16 mouse cellular contexts compared by ENCODE assay signal in genomic region chr1:82386814-82387771, GRCm38 (mm10).
DNase-seq lines count a peak whose midpoint lies in the region; ATAC-seq and TF ChIP-seq lines count a peak whose summit lies in the region.
"Had no signal": no experiment of that assay in that cellular context is flagged by ENCODE, and none has a peak within 500 bp of the region (broad histone marks: within the 10 kb centered on the region; RNA-seq: fewer than 3 reads in every experiment).

No protein-coding gene starts in this region.

- ATAC-seq in forebrain, embryonic 12.5 days (ENCODE audit: low FRiP score), result no peak; the same call in 1 of the 2 replicates
- no peak for ATAC-seq in forebrain, postnatal 0 days
- peak; percentile 56 for ATAC-seq in midbrain, embryonic 11.5 days (ENCODE audit: low FRiP score)
- ATAC-seq in midbrain, postnatal 0 days (ENCODE audit: low FRiP score), result no peak

- WGBS in forebrain, embryonic 12.5 days, result 54% methylated on average over 6 of the region's 6 CpGs
- 30% methylated on average over 6 of the region's 6 CpGs for WGBS in forebrain, postnatal 0 days
- WGBS in midbrain, embryonic 11.5 days, result 55% methylated on average over 6 of the region's 6 CpGs
- 30% methylated on average over 6 of the region's 6 CpGs for WGBS in midbrain, postnatal 0 days

- H3K27me3 ChIP-seq in forebrain, embryonic 12.5 days, result no peaks in the 10 kb centered on the region
- H3K27me3 ChIP-seq in forebrain, postnatal 0 days (ENCODE audit: insufficient read depth, low read length), result no peaks in the 10 kb centered on the region
- no peaks in the 10 kb centered on the region for H3K27me3 ChIP-seq in midbrain, embryonic 11.5 days (ENCODE audit: control insufficient read depth, insufficient read depth, low read length)
- H3K27me3 ChIP-seq in midbrain, postnatal 0 days (ENCODE audit: insufficient read depth, low read length), result no peaks in the 10 kb centered on the region
- H3K27me3 ChIP-seq: embryonic facial prominence, embryonic 12.5 days; megakaryocyte, embryonic 14.5 days had no signal

- no peak overlapping the region for H3K4me2 ChIP-seq in forebrain, embryonic 12.5 days
- no peak overlapping the region for H3K4me2 ChIP-seq in forebrain, postnatal 0 days (ENCODE audit: low read depth)
- no peak overlapping the region for H3K4me2 ChIP-seq in midbrain, embryonic 11.5 days
- no peak overlapping the region for H3K4me2 ChIP-seq in midbrain, postnatal 0 days (ENCODE audit: low read depth, low read length, poor library complexity, severe bottlenecking)
- H3K4me2 ChIP-seq: embryonic facial prominence, embryonic 12.5 days had no signal

- no peak for TF ChIP-seq CTCF in forebrain, postnatal 0 days (IDR thresholded peaks at IDR 0.05; ENCODE audit: low read depth)
- TF ChIP-seq CTCF in midbrain, postnatal 0 days (IDR thresholded peaks at IDR 0.05), result no peak

- H3K9me3 ChIP-seq in forebrain, embryonic 12.5 days, result no peaks in the 10 kb centered on the region
- no peaks in the 10 kb centered on the region for H3K9me3 ChIP-seq in forebrain, postnatal 0 days (ENCODE audit: low read length)
- no peaks in the 10 kb centered on the region for H3K9me3 ChIP-seq in midbrain, embryonic 11.5 days (ENCODE audit: control insufficient read depth, low read length)
- no peaks in the 10 kb centered on the region for H3K9me3 ChIP-seq in midbrain, postnatal 0 days (ENCODE audit: low read length)
- H3K9me3 ChIP-seq: embryonic facial prominence, embryonic 12.5 days; megakaryocyte, embryonic 14.5 days had no signal

- H3K9ac ChIP-seq in forebrain, embryonic 12.5 days, result no peak overlapping the region
- H3K9ac ChIP-seq in forebrain, postnatal 0 days, result no peak overlapping the region
- H3K9ac ChIP-seq in midbrain, embryonic 11.5 days (ENCODE audit: low read length), result no peak overlapping the region
- H3K9ac ChIP-seq in midbrain, postnatal 0 days (replicated peaks; ENCODE audit: low read length, poor library complexity, severe bottlenecking), result no peak overlapping the region
- H3K9ac ChIP-seq: embryonic facial prominence, embryonic 12.5 days had no signal

- DNase-seq in forebrain, postnatal 0 days, result no peak
- no peak for DNase-seq in midbrain, embryonic 11.5 days (ENCODE audit: low spot score, missing footprints)
- no peak for DNase-seq in midbrain, postnatal 0 days (ENCODE audit: low spot score)
- DNase-seq in mesoderm, embryonic 11.5 days (ENCODE audit: low read depth, low spot score), result peak; percentile 60
- DNase-seq in cerebellum, adult 11-12 months, result no peak
- DNase-seq in left cerebral cortex, postnatal 10 days (ENCODE audit: extremely low spot score in 1 of 2, low spot score in 2 of 2), result no peak
- DNase-seq in kidney, adult 18-20 months, result no peak
- DNase-seq: adrenal gland, postnatal 14 days; cerebellum, postnatal 14 days; gastrocnemius, adult 2 months; heart, adult 2 months; lung, postnatal 10 days; thymus, postnatal 36 days had no signal

- H3K27ac ChIP-seq in forebrain, embryonic 12.5 days, result peak overlapping the region; percentile 59; the same call in 1 of the 2 replicates
- H3K27ac ChIP-seq in forebrain, postnatal 0 days (ENCODE audit: low read depth, low read length), result no peak overlapping the region
- H3K27ac ChIP-seq in midbrain, embryonic 11.5 days (ENCODE audit: low read depth, low read length), result no peak overlapping the region
- H3K27ac ChIP-seq in midbrain, postnatal 0 days (ENCODE audit: low read depth, low read length), result no peak overlapping the region
- H3K27ac ChIP-seq: embryonic facial prominence, embryonic 12.5 days; gastrocnemius, adult 2 months; heart, adult 2 months had no signal

- peaks cover 27% of the 10 kb centered on the region for H3K4me1 ChIP-seq in forebrain, embryonic 12.5 days
- H3K4me1 ChIP-seq in forebrain, postnatal 0 days (ENCODE audit: insufficient read depth), result no peaks in the 10 kb centered on the region
- H3K4me1 ChIP-seq in midbrain, embryonic 11.5 days (ENCODE audit: control insufficient read depth, insufficient read depth, low read length), result peaks cover 17% of the 10 kb centered on the region
- no peaks in the 10 kb centered on the region for H3K4me1 ChIP-seq in midbrain, postnatal 0 days (ENCODE audit: insufficient read depth, low read length)
- H3K4me1 ChIP-seq: megakaryocyte, embryonic 14.5 days had no signal

- H3K4me3 ChIP-seq in forebrain, embryonic 12.5 days (replicated peaks), result no peak overlapping the region
- H3K4me3 ChIP-seq in forebrain, postnatal 0 days (ENCODE audit: low read depth, low read length), result no peak overlapping the region
- H3K4me3 ChIP-seq in midbrain, embryonic 11.5 days (ENCODE audit: low read depth, low read length), result no peak overlapping the region
- no peak overlapping the region for H3K4me3 ChIP-seq in midbrain, postnatal 0 days (ENCODE audit: low read depth, low read length)
- H3K4me3 ChIP-seq: embryonic facial prominence, embryonic 12.5 days; gastrocnemius, adult 2 months; heart, adult 2 months; megakaryocyte, embryonic 14.5 days had no signal

- intact Hi-C loops in left cerebral cortex, postnatal 10 days (cut with DNase I), result no loop called here

- no peaks in the 10 kb centered on the region for H3K36me3 ChIP-seq in forebrain, embryonic 12.5 days (replicated peaks)
- H3K36me3 ChIP-seq in forebrain, postnatal 0 days (ENCODE audit: insufficient read depth), result no peaks in the 10 kb centered on the region
- no peaks in the 10 kb centered on the region for H3K36me3 ChIP-seq in midbrain, embryonic 11.5 days (ENCODE audit: control insufficient read depth, insufficient read depth, low read length)
- no peaks in the 10 kb centered on the region for H3K36me3 ChIP-seq in midbrain, postnatal 0 days (ENCODE audit: insufficient read depth, low read length)
- H3K36me3 ChIP-seq: embryonic facial prominence, embryonic 12.5 days had no signal
